Mouse (Mus musculus) ES-E14 (cell line): ENCODE measurements around the gene Noxo1.

Experiments
- CHD2 ChIP-seq: IDR thresholded peaks from 2 replicates; pipeline ENCODE4 v1.6.1; 2014; ENCODE audit warnings: mild to moderate bottlenecking, low read depth, low read length, inconsistent platforms
- HCFC1 ChIP-seq: IDR thresholded peaks from 2 replicates; pipeline ENCODE4 v1.6.1; 2012; ENCODE audit warnings: low read length, inconsistent platforms, borderline replicate concordance; ENCODE audit not compliant: insufficient read depth
- MAFK ChIP-seq: IDR thresholded peaks from 2 replicates; pipeline ENCODE4 v1.6.1; 2014; ENCODE audit warnings: mild to moderate bottlenecking, low read depth, low read length, inconsistent platforms; ENCODE audit not compliant: insufficient read depth
- ZC3H11A ChIP-seq: IDR thresholded peaks from 2 replicates; pipeline ENCODE4 v1.6.1; 2012; ENCODE audit warnings: low read depth, mild to moderate bottlenecking, inconsistent platforms, low read length, borderline replicate concordance
- ZNF384 ChIP-seq: IDR thresholded peaks from 2 replicates; pipeline ENCODE4 v1.6.1; 2012; ENCODE audit warnings: low read depth, low read length, inconsistent platforms

- TF ChIP-seq HCFC1 (no peak), MAFK (no peak), ZC3H11A (no peak), ZNF384 (no peak), CHD2 (no peak)
Measured at GRCm38 (mm10) chr17:24734513-24734912, 38.5 kb downstream of the Noxo1 start.
